Mouse (Mus musculus): ENCODE measurements around the gene Rnaseh1.

GRCm38 (mm10) chr12:28674038-28674720 is 24.8 kb downstream of the Rnaseh1 start:
- TF ChIP-seq CTCF (IDR thresholded peaks at IDR 0.05; ENCODE audit: extremely low read depth, insufficient read length, insufficient replicate concordance, low read depth, low read length) (no peak), POLR2A (IDR thresholded peaks at IDR 0.05; ENCODE audit: low read depth, low read length) (no peak)

Measured in small intestine, adult 2 months (tissue).